Mouse (Mus musculus) heart, postnatal 25 days (tissue): ENCODE data around the gene Gale. TPM values are rescaled to one million over a fixed set of nuclear protein-coding genes. Genes with fewer than 3 reads are reported as not detected.

ENCODE experiments used
- DNase-seq: peaks from one replicate; pipeline ENCODE4 v3.0.0; 2022; ENCODE audit warnings: low spot score
- intact Hi-C: fragments of 180-260 bp; cut with DNase I; formaldehyde crosslinking; loops from one replicate; pipeline ENCODE4 v1.15.1; 2025
- total RNA-seq, 2 experiments: library from RNA; stranded (reverse); gene quantifications; 2 replicates each; pipeline ENCODE4 v1.2.3; 2021

Gale gene
- total RNA-seq, 2 experiments from 2014 or later: 1.8 to 2.5 TPM

DNA sequence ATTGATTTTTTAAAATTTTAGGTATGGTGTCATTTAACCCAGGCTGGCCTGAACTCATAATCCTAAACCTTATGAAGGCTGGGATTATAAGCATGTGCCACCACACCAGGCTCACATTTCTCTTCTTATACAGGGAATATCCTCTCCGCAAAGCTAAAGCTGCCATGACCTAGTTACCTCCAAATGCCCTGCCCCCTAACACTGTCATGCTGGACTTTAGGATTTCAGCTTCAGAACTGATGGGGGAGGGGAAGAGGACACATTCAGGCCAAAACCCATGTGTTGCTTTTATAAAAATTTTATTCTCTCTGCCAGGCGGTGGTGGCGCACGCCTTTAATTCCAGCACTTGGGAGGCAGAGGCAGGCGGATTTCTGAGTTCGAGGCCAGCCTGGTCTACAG lies 30.4 kb downstream of the Gale start:
- no peak for DNase-seq
- intact Hi-C loops: no loop called here

DNA sequence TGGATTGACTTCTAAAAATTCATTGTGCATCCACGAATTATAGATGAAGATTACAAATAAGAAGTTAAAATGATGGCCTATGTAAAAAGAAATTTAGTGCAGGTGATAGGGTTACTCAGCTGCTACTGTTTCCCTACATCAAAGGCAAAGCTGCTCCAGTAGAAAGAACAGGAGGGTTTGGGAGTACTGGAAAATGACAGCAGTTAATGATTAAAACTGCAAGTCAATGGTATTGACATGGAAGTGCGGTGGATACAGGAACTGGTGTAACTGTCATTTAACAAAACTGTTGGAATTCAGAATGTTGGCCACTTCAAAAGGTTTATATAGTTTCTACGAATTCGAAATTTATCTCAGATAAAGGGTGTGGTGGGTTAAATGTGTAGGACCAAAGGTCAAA lies 31.6 kb downstream of the Gale start:
- intact Hi-C loops: no loop called here
- DNase-seq: no peak

DNA sequence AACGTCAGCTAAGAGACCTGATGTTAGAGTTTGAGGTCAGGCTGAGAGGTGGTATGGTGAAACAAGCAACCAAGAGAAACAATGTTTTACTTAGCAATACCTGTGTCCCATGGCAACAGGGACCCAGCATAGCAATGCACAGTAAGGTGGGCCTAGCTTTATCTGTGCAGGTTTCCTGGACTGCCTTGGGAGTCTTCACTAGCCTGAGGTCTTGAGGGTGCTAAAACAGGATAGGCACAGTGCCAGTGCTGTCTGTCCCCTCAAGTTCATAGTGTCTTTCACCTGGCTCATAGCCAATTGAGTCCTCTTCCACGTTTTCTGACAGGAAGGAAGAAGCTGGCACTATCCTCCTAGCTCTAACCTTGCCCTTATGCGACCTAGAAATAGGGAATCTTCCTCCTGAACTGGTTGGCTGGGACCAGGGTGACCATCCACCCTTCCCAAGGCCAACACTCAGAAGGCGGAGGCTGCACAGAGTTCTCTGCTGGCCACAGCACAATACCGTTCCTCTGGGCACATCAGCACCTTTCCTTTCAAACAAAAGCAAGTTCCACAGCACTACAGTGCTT lies 40.7 kb downstream of the Gale start:
- intact Hi-C loops: no loop called here
- no peak for DNase-seq

GRCm38 (mm10) chr4:136004921-136005320 lies 41.4 kb downstream of the Gale start:
- intact Hi-C loops: no loop called here
- no peak for DNase-seq

- intact Hi-C loops: no loop called here
- no peak for DNase-seq
These were observed 43.3 kb downstream of the Gale start for GRCm38 (mm10) chr4:136006821-136007220.

DNA sequence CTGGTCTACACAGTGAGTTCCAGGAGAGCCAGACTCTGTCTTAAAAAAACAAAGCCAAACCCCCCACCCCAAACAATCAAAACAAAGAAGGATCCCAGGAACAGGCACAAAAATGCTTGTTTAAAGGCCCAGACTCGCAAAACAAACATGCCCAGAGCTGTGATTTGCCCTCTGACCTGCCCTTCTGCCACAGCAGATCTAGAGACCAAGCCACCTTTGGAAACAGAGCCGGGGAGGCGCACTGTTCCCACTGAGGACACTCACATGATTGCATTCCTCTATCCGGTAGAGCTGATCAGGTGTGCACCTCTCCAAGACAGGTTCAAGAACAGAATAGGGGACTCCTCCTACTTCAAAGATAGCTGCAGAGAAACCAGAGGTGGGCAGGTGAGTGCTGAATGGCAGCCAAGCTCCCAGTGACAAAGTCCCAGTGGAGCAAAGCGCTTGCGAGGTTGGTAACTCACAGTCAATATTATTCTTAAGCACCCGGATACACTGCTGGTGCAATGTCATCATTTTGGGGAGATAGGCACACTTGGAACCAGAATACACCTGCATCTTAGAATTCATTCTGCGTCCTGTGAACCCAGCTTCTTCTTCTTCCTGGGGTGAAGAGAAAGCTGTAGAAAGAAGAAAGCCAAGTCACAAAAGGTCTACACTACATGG lies 45.4 kb downstream of the Gale start:
- no peak for DNase-seq
- intact Hi-C loops: no loop called here

- DNase-seq: no peak
- intact Hi-C loops: no loop called here
These were observed 47.1 kb downstream of the Gale start for GRCm38 (mm10) chr4:136010586-136010985.

- no peak for DNase-seq
- intact Hi-C loops: no loop called here
These were observed 52.6 kb downstream of the Gale start for GRCm38 (mm10) chr4:136016059-136016602.

Other genes starting within 250 kb of the Gale start
- under 1 TPM; 0.13 to 0.28 TPM for gene Il22ra1, start 235.6 kb upstream of the Gale start, total RNA-seq
- under 1 TPM; 0.64 to 0.88 TPM for gene Myom3, start 204.0 kb upstream of the Gale start, total RNA-seq
- gene Srsf10, start 108.0 kb upstream of the Gale start, total RNA-seq: 10 to 100 TPM; 41.7 to 47.7 TPM
- gene Pnrc2, start 89.9 kb upstream of the Gale start, total RNA-seq: 10 to 100 TPM; 57.7 to 67.0 TPM
- gene Cnr2, start 68.3 kb upstream of the Gale start, total RNA-seq: under 1 TPM; 0.34 to 0.36 TPM
- 10 to 100 TPM; 27.4 to 29.0 TPM for gene Fuca1, start 43.0 kb upstream of the Gale start, total RNA-seq
- 10 to 100 TPM; 71.5 to 74.8 TPM for gene Hmgcl, start 17.3 kb upstream of the Gale start, total RNA-seq
- 10 to 100 TPM; 34.6 to 37.6 TPM for gene Lypla2, start 8.9 kb downstream of the Gale start, total RNA-seq
- gene Pithd1, start 23.5 kb downstream of the Gale start, total RNA-seq: 10 to 100 TPM; 16.0 to 18.0 TPM
- 10 to 100 TPM; 32.8 to 34.4 TPM for gene Eloa, start 58.0 kb downstream of the Gale start, total RNA-seq
- gene Rpl11, start 89.7 kb downstream of the Gale start, total RNA-seq: 100 to 1,000 TPM; 230 to 252 TPM
- gene Id3, start 179.8 kb downstream of the Gale start, total RNA-seq: 10 to 100 TPM; 46.9 to 70.1 TPM
- gene E2f2, start 208.7 kb downstream of the Gale start, total RNA-seq: 1 to 10 TPM; 1.9 to 4.3 TPM
- 10 to 100 TPM in 1 of 2 experiments, 1 to 10 TPM in 1; 8.7 to 11.8 TPM for gene Asap3, start 242.6 kb downstream of the Gale start, total RNA-seq